Mouse (Mus musculus): ENCODE results near the gene Tunar. TPM values are rescaled to one million over a fixed set of nuclear protein-coding genes. Genes with fewer than 3 reads are reported as not detected.

Gene Tunar
- polyA plus RNA-seq, 1 experiment from 2014 or later: 0.09 TPM

- no peaks in the 10 kb centered on the region for H3K36me3 ChIP-seq (ENCODE audit: control insufficient read depth, insufficient read depth, low read length)
- 75% methylated on average over 11 of the region's 11 CpGs for WGBS
- H3K4me3 ChIP-seq (ENCODE audit: low read length): no peak overlapping the region
- no peaks in the 10 kb centered on the region for H3K9me3 ChIP-seq (ENCODE audit: control insufficient read depth, low read length)
- peaks cover 31% of the 10 kb centered on the region for H3K27me3 ChIP-seq (ENCODE audit: control insufficient read depth, insufficient read depth, low read length)
- H3K27ac ChIP-seq (ENCODE audit: low read depth, low read length): no peak overlapping the region
- H3K4me2 ChIP-seq (replicated peaks; ENCODE audit: low read depth, low read length): no peak overlapping the region
- H3K9ac ChIP-seq (ENCODE audit: low read depth, low read length): no peak overlapping the region
- no peak for ATAC-seq (ENCODE audit: low FRiP score, low TSS enrichment)
- H3K4me1 ChIP-seq (ENCODE audit: control insufficient read depth, insufficient read depth, low read length): no peaks in the 10 kb centered on the region
Measured at GRCm38 (mm10) chr12:105338256-105338977, 4.7 kb downstream of the Tunar start.

GRCm38 (mm10) chr12:105341523-105341922, 7.9 kb downstream of the Tunar start:
- Histone ChIP-seq H3K4me1 (ENCODE audit: control insufficient read depth, insufficient read depth, low read length) (no peaks in the 10 kb centered on the region), H3K36me3 (ENCODE audit: control insufficient read depth, insufficient read depth, low read length) (no peaks in the 10 kb centered on the region), H3K4me2 (replicated peaks; ENCODE audit: low read depth, low read length) (no peak overlapping the region), H3K27me3 (ENCODE audit: control insufficient read depth, insufficient read depth, low read length) (peaks cover 21% of the 10 kb centered on the region), H3K4me3 (ENCODE audit: low read length) (no peak overlapping the region), H3K9me3 (ENCODE audit: control insufficient read depth, low read length) (no peaks in the 10 kb centered on the region), H3K9ac (ENCODE audit: low read depth, low read length) (no peak overlapping the region), H3K27ac (ENCODE audit: low read depth, low read length) (no peak overlapping the region)
- 58% methylated on average over 9 of the region's 9 CpGs for WGBS
- no peak for ATAC-seq (ENCODE audit: low FRiP score, low TSS enrichment)

- 85% methylated on average over 7 of the region's 7 CpGs for WGBS
- no peaks in the 10 kb centered on the region for H3K4me1 ChIP-seq (ENCODE audit: control insufficient read depth, insufficient read depth, low read length)
- no peak overlapping the region for H3K4me3 ChIP-seq (ENCODE audit: low read length)
- no peaks in the 10 kb centered on the region for H3K36me3 ChIP-seq (ENCODE audit: control insufficient read depth, insufficient read depth, low read length)
- no peak for ATAC-seq (ENCODE audit: low FRiP score, low TSS enrichment)
- no peaks in the 10 kb centered on the region; the same call in 1 of the 2 replicates for H3K27me3 ChIP-seq (ENCODE audit: control insufficient read depth, insufficient read depth, low read length)
- no peak overlapping the region for H3K27ac ChIP-seq (ENCODE audit: low read depth, low read length)
- no peak overlapping the region for H3K9ac ChIP-seq (ENCODE audit: low read depth, low read length)
- no peak overlapping the region for H3K4me2 ChIP-seq (replicated peaks; ENCODE audit: low read depth, low read length)
- no peaks in the 10 kb centered on the region for H3K9me3 ChIP-seq (ENCODE audit: control insufficient read depth, low read length)
Measured at GRCm38 (mm10) chr12:105344460-105344859, 10.8 kb downstream of the Tunar start.

- Histone ChIP-seq H3K9ac (ENCODE audit: low read depth, low read length) (no peak overlapping the region), H3K27me3 (ENCODE audit: control insufficient read depth, insufficient read depth, low read length) (no peaks in the 10 kb centered on the region)
Measured at GRCm38 (mm10) chr12:105346861-105347260, 13.2 kb downstream of the Tunar start.

GRCm38 (mm10) chr12:105347261-105347660, 13.6 kb downstream of the Tunar start:
- Histone ChIP-seq H3K9ac (ENCODE audit: low read depth, low read length) (no peak overlapping the region), H3K36me3 (ENCODE audit: control insufficient read depth, insufficient read depth, low read length) (no peaks in the 10 kb centered on the region), H3K4me2 (replicated peaks; ENCODE audit: low read depth, low read length) (no peak overlapping the region), H3K27ac (ENCODE audit: low read depth, low read length) (no peak overlapping the region), H3K9me3 (ENCODE audit: control insufficient read depth, low read length) (no peaks in the 10 kb centered on the region), H3K27me3 (ENCODE audit: control insufficient read depth, insufficient read depth, low read length) (no peaks in the 10 kb centered on the region), H3K4me3 (ENCODE audit: low read length) (no peak overlapping the region), H3K4me1 (ENCODE audit: control insufficient read depth, insufficient read depth, low read length) (no peaks in the 10 kb centered on the region)
- no peak for ATAC-seq (ENCODE audit: low FRiP score, low TSS enrichment)
- WGBS: 83% methylated on average over 13 of the region's 13 CpGs

More at GRCm38 (mm10) chr12:105346861-105347260, 13.2 kb downstream of the Tunar start:
- no peak overlapping the region for H3K27ac ChIP-seq (ENCODE audit: low read depth, low read length)
- no peak for ATAC-seq (ENCODE audit: low FRiP score, low TSS enrichment)
- no peak overlapping the region for H3K4me2 ChIP-seq (replicated peaks; ENCODE audit: low read depth, low read length)
- H3K4me3 ChIP-seq (ENCODE audit: low read length): no peak overlapping the region
- H3K9me3 ChIP-seq (ENCODE audit: control insufficient read depth, low read length): no peaks in the 10 kb centered on the region
- WGBS: 61% methylated on average over 4 of the region's 4 CpGs
- no peaks in the 10 kb centered on the region for H3K36me3 ChIP-seq (ENCODE audit: control insufficient read depth, insufficient read depth, low read length)
- H3K4me1 ChIP-seq (ENCODE audit: control insufficient read depth, insufficient read depth, low read length): no peaks in the 10 kb centered on the region

GRCm38 (mm10) chr12:105354266-105354665, 20.6 kb downstream of the Tunar start:
- no peaks in the 10 kb centered on the region for H3K36me3 ChIP-seq (ENCODE audit: control insufficient read depth, insufficient read depth, low read length)
- H3K9me3 ChIP-seq (ENCODE audit: control insufficient read depth, low read length): no peaks in the 10 kb centered on the region
- H3K4me3 ChIP-seq (ENCODE audit: low read length): no peak overlapping the region
- H3K4me1 ChIP-seq (ENCODE audit: control insufficient read depth, insufficient read depth, low read length): no peaks in the 10 kb centered on the region
- WGBS: 80% methylated on average over 9 of the region's 9 CpGs
- no peak overlapping the region for H3K27ac ChIP-seq (ENCODE audit: low read depth, low read length)
- no peak overlapping the region for H3K9ac ChIP-seq (ENCODE audit: low read depth, low read length)
- no peaks in the 10 kb centered on the region for H3K27me3 ChIP-seq (ENCODE audit: control insufficient read depth, insufficient read depth, low read length)
- H3K4me2 ChIP-seq (replicated peaks; ENCODE audit: low read depth, low read length): no peak overlapping the region
- ATAC-seq (ENCODE audit: low FRiP score, low TSS enrichment): no peak

- no peak overlapping the region for H3K4me3 ChIP-seq (ENCODE audit: low read length)
- no peaks in the 10 kb centered on the region for H3K36me3 ChIP-seq (ENCODE audit: control insufficient read depth, insufficient read depth, low read length)
- H3K4me2 ChIP-seq (replicated peaks; ENCODE audit: low read depth, low read length): no peak overlapping the region
- 88% methylated on average over 8 of the region's 8 CpGs for WGBS
- H3K9me3 ChIP-seq (ENCODE audit: control insufficient read depth, low read length): no peaks in the 10 kb centered on the region
- no peak overlapping the region for H3K9ac ChIP-seq (ENCODE audit: low read depth, low read length)
- H3K4me1 ChIP-seq (ENCODE audit: control insufficient read depth, insufficient read depth, low read length): no peaks in the 10 kb centered on the region
- H3K27me3 ChIP-seq (ENCODE audit: control insufficient read depth, insufficient read depth, low read length): no peaks in the 10 kb centered on the region
- no peak for ATAC-seq (ENCODE audit: low FRiP score, low TSS enrichment)
- no peak overlapping the region for H3K27ac ChIP-seq (ENCODE audit: low read depth, low read length)
Measured at GRCm38 (mm10) chr12:105354772-105355171, 21.1 kb downstream of the Tunar start.

GRCm38 (mm10) chr12:105356781-105357180, 23.1 kb downstream of the Tunar start:
- ATAC-seq (ENCODE audit: low FRiP score, low TSS enrichment): no peak
- WGBS: 90% methylated on average over 13 of the region's 13 CpGs
- Histone ChIP-seq H3K4me3 (ENCODE audit: low read length) (no peak overlapping the region), H3K9ac (ENCODE audit: low read depth, low read length) (no peak overlapping the region), H3K27me3 (ENCODE audit: control insufficient read depth, insufficient read depth, low read length) (no peaks in the 10 kb centered on the region), H3K9me3 (ENCODE audit: control insufficient read depth, low read length) (no peaks in the 10 kb centered on the region), H3K4me1 (ENCODE audit: control insufficient read depth, insufficient read depth, low read length) (no peaks in the 10 kb centered on the region), H3K27ac (ENCODE audit: low read depth, low read length) (no peak overlapping the region), H3K4me2 (replicated peaks; ENCODE audit: low read depth, low read length) (no peak overlapping the region), H3K36me3 (ENCODE audit: control insufficient read depth, insufficient read depth, low read length) (no peaks in the 10 kb centered on the region)

- ATAC-seq (ENCODE audit: low FRiP score, low TSS enrichment): no peak
- Histone ChIP-seq H3K9me3 (ENCODE audit: control insufficient read depth, low read length) (no peaks in the 10 kb centered on the region), H3K27ac (ENCODE audit: low read depth, low read length) (no peak overlapping the region), H3K4me2 (replicated peaks; ENCODE audit: low read depth, low read length) (no peak overlapping the region), H3K4me1 (ENCODE audit: control insufficient read depth, insufficient read depth, low read length) (peaks cover 10% of the 10 kb centered on the region; the same call in 1 of the 2 replicates), H3K4me3 (ENCODE audit: low read length) (no peak overlapping the region), H3K36me3 (ENCODE audit: control insufficient read depth, insufficient read depth, low read length) (no peaks in the 10 kb centered on the region), H3K27me3 (ENCODE audit: control insufficient read depth, insufficient read depth, low read length) (no peaks in the 10 kb centered on the region), H3K9ac (ENCODE audit: low read depth, low read length) (no peak overlapping the region)
- WGBS: 26% methylated on average over 2 of the region's 2 CpGs
Measured at GRCm38 (mm10) chr12:105363648-105364047, 30.0 kb downstream of the Tunar start.

Data from kidney, embryonic 14.5 days (tissue).